Mouse (Mus musculus): ENCODE results near the gene Abca8b.

- no peak for TF ChIP-seq EP300 (IDR thresholded peaks at IDR 0.05; ENCODE audit: low read depth)
- TF ChIP-seq CTCF (IDR thresholded peaks at IDR 0.05; ENCODE audit: low read depth): no peak
These were observed 4.4 kb downstream of the Abca8b start for GRCm38 (mm10) chr11:109991270-109991669.
